Mouse (Mus musculus) megakaryocyte, embryonic 14.5 days (primary cell): ENCODE data around the gene Zfp688.

Source experiments
- FLI1 ChIP-seq: IDR thresholded peaks from 2 replicates; pipeline ENCODE4 v1.6.1; 2012; ENCODE audit warnings: low read length, inconsistent platforms, mixed read lengths
- GATA1 ChIP-seq: IDR thresholded peaks from 3 replicates; pipeline ENCODE4 v1.6.1; 2012; ENCODE audit warnings: mixed read lengths, low read length, inconsistent platforms, borderline replicate concordance

DNA sequence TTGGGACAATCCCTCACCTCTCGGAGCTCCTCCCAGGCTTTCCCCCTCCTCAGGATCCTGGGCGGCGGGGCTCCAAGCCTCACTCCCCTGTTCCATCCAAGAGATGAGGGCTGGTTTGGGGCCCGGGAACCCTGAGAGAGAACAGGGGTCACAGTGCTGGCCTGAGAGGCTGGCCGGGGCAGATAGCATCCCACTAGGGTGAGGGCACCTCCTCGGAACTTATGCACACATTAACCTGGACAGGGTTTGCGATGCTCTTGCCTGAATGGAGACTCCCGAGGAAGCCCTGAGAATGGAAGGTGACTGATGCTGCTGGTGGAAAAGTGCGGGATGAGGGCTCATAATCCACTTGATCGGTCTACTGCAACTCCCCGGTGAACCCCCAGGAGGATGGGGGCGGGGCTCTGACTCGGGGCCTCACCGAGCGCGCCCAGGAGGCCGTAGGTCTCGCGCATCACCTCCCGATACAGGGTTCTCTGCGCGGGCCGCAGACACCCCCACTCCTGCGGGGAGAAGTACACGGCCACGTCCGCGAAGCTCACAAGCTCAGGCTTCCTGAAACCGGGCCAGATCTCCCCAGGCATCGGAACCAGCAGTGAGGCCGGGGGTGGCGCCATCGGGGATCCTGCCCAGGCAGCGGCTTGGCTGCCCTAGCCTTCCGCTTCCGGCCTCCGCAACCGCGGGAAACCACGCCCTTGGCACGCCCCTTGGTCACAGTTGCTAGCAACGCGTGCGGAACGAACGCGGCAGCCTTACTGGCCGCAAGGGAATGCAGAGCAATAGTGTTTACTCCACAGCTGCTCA lies at the start of gene Zfp688:
- TF ChIP-seq GATA1 (no peak), FLI1 (peak; percentile 86)
